Mouse (Mus musculus) CD4-positive helper T cell, adult 2 months (primary cell): Measurements from ENCODE around the gene Mosmo.
"Not testable (repeated sequence)": the region's sequence is repeated elsewhere in the genome, so short reads cannot be mapped to it uniquely, and the experiment has no call there.

Experiments
- DNase-seq: peaks from one replicate; pipeline ENCODE4 v3.0.0-alpha.2; 2012; ENCODE audit warnings: low read depth, missing footprints, low spot score

The Mosmo gene

GRCm38 (mm10) chr7:120703888-120704287, 26.5 kb downstream of the Mosmo start:
- DNase-seq: peak; percentile 11

- no peak for DNase-seq
These were observed 34.7 kb downstream of the Mosmo start for GRCm38 (mm10) chr7:120712071-120712470.

GRCm38 (mm10) chr7:120713225-120713624, 35.8 kb downstream of the Mosmo start:
- DNase-seq: no peak

- not testable (repeated sequence) for DNase-seq
These were observed 36.5 kb downstream of the Mosmo start for GRCm38 (mm10) chr7:120713951-120714350.

GRCm38 (mm10) chr7:120717261-120717660, 39.8 kb downstream of the Mosmo start:
- no peak for DNase-seq

- DNase-seq: no peak
These were observed 43.6 kb downstream of the Mosmo start for GRCm38 (mm10) chr7:120721051-120721450.

GRCm38 (mm10) chr7:120721456-120721855, 44.0 kb downstream of the Mosmo start:
- DNase-seq: no peak

- DNase-seq: peak; percentile 17
These were observed 44.6 kb downstream of the Mosmo start for GRCm38 (mm10) chr7:120722063-120722462.

- DNase-seq: peak; percentile 4
These were observed 45.4 kb downstream of the Mosmo start for GRCm38 (mm10) chr7:120722839-120723278.

- DNase-seq: peak; percentile 70
These were observed 50.2 kb downstream of the Mosmo start for GRCm38 (mm10) chr7:120727581-120727980.

GRCm38 (mm10) chr7:120729635-120730034, 52.2 kb downstream of the Mosmo start:
- peak; percentile 24 for DNase-seq

GRCm38 (mm10) chr7:120732906-120733305, 55.5 kb downstream of the Mosmo start:
- no peak for DNase-seq

GRCm38 (mm10) chr7:120739018-120739417, 61.6 kb downstream of the Mosmo start, which contains the start of gene Vwa3a:
Gene Vwa3a (plus strand): TSS chr7:120739318.
- DNase-seq: no peak

GRCm38 (mm10) chr7:120739558-120740101, 62.2 kb downstream of the Mosmo start:
- no peak for DNase-seq

- DNase-seq: no peak
These were observed 66.2 kb downstream of the Mosmo start for GRCm38 (mm10) chr7:120743366-120744351.

GRCm38 (mm10) chr7:120744606-120745005, 67.2 kb downstream of the Mosmo start:
- DNase-seq: no peak

GRCm38 (mm10) chr7:120746029-120746428, 68.6 kb downstream of the Mosmo start:
- DNase-seq: no peak

- DNase-seq: no peak
These were observed 69.4 kb downstream of the Mosmo start for GRCm38 (mm10) chr7:120746821-120747220.

- no peak for DNase-seq
These were observed 71.1 kb downstream of the Mosmo start for GRCm38 (mm10) chr7:120748478-120748877.

- no peak for DNase-seq
These were observed 73.9 kb downstream of the Mosmo start for GRCm38 (mm10) chr7:120751330-120751729.

GRCm38 (mm10) chr7:120751906-120752305, 74.5 kb downstream of the Mosmo start:
- DNase-seq: no peak

- DNase-seq: peak; percentile 81
These were observed 77.3 kb downstream of the Mosmo start for GRCm38 (mm10) chr7:120754671-120755070.

- no peak for DNase-seq
These were observed 90.0 kb downstream of the Mosmo start for GRCm38 (mm10) chr7:120767369-120767768.
